Mouse (Mus musculus) neural tube, embryonic 15.5 days (tissue): ENCODE data around the gene Rnf6. TPM values are rescaled to one million over a fixed set of nuclear protein-coding genes. Genes with fewer than 3 reads are reported as not detected.

Experiments
- ATAC-seq: fragments of 200-750 bp; cut with Nextera tagmentation; 2 replicates; pipeline ENCODE4 v1.8.0; 2017; ENCODE audit warnings: mild to moderate bottlenecking, moderate TSS enrichment, moderate library complexity; ENCODE audit not compliant: low FRiP score
- H3K27ac ChIP-seq: fragments of 300-500 bp; sonication (generic); replicated peaks from 2 replicates; pipeline ENCODE4 v1.5.1; 2015; ENCODE audit warnings: mild to moderate bottlenecking, inconsistent platforms
- H3K27me3 ChIP-seq: fragments of 300-500 bp; sonication (generic); replicated peaks from 2 replicates; pipeline ENCODE4 v1.6.1; 2015; ENCODE audit warnings: inconsistent platforms
- H3K36me3 ChIP-seq: fragments of 300-500 bp; sonication (generic); 2 replicates; pipeline ENCODE4 v1.6.1; 2015; ENCODE audit warnings: inconsistent platforms
- H3K4me1 ChIP-seq: fragments of 300-500 bp; sonication (generic); 2 replicates; pipeline ENCODE4 v1.6.1; 2015; ENCODE audit warnings: inconsistent platforms
- H3K4me2 ChIP-seq: fragments of 300-500 bp; sonication (generic); 2 replicates; pipeline ENCODE4 v1.6.1; 2015; ENCODE audit warnings: inconsistent platforms, mild to moderate bottlenecking, moderate library complexity
- H3K4me3 ChIP-seq: fragments of 300-500 bp; sonication (generic); replicated peaks from 2 replicates; pipeline ENCODE4 v1.5.1; 2015; ENCODE audit warnings: mild to moderate bottlenecking, inconsistent platforms
- H3K9ac ChIP-seq: fragments of 300-500 bp; sonication (generic); replicated peaks from 2 replicates; pipeline ENCODE4 v1.6.1; 2015; ENCODE audit warnings: mild to moderate bottlenecking, inconsistent platforms
- H3K9me3 ChIP-seq: fragments of 300-500 bp; sonication (generic); replicated peaks from 2 replicates; pipeline ENCODE4 v1.6.1; 2016; ENCODE audit warnings: inconsistent platforms
- WGBS: fragments of 180-500 bp; shearing (Covaris S2); methylation state at CpG from one replicate; pipeline ENCODE4 v1.1.7; 2015; ENCODE audit warnings: mixed read lengths; 5-methylcytosine and 5-hydroxymethylcytosine counted together
- polyA plus RNA-seq: library from polyadenylated mRNA; unstranded; fragments of >200 nt; fragmentation: Nextera tagmentation; extraction: Ambion mirVana; gene quantifications from 2 replicates; pipeline ENCODE4 v1.2.1, GENCODE M21; 2015

The Rnf6 gene
- polyA plus RNA-seq, result 29.2 and 38.0 TPM in 2 replicates

GRCm38 (mm10) chr5:146220879-146221714 lies at the start of gene Rnf6:
Gene Rnf6, minus strand, starts transcription at chr5:146221555.
- ATAC-seq, result peak; percentile 99
- Histone ChIP-seq H3K4me2 (peak within 1 kb of the TSS; percentile 74), H3K9me3 (no peaks in the 10 kb centered on the region), H3K4me1 (peaks cover 23% of the 10 kb centered on the region), H3K9ac (peak within 1 kb of the TSS; percentile 83), H3K27me3 (no peaks in the 10 kb centered on the region), H3K4me3 (peak within 1 kb of the TSS; percentile 92), H3K36me3 (peaks cover 19% of the 10 kb centered on the region), H3K27ac (peak within 1 kb of the TSS; percentile 99)
- WGBS, result under 1% methylated on average over 65 of the region's 67 CpGs

DNA sequence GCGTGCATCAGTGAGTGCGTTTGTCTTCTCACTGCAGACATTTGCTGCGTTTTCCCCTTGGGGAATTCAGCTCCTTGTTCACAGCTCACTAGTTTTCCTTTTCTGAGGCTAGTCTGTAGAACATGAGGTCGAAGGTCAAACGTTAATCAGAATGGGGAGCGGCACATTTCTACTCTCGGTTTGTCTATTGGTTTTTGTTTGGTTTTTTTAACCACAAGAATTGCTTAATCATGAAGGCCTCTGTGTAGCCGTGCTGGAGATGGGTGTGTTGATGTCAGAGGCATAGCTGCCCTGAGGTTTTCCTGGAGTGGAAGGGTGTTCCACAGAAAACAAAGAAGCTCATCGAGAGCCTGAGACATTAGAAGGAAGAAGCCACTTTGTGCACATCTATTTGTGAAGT lies 49.2 kb upstream of the Rnf6 start:
- H3K36me3 ChIP-seq, result peaks cover 12% of the 10 kb centered on the region; the same call in 1 of the 2 replicates
- H3K4me3 ChIP-seq, result no peak overlapping the region
- H3K4me2 ChIP-seq, result no peak overlapping the region
- WGBS, result 82% methylated on average over 9 of the region's 9 CpGs
- no peak for ATAC-seq
- no peaks in the 10 kb centered on the region for H3K9me3 ChIP-seq
- no peak overlapping the region for H3K27ac ChIP-seq
- H3K4me1 ChIP-seq, result no peaks in the 10 kb centered on the region
- no peaks in the 10 kb centered on the region for H3K27me3 ChIP-seq
- no peak overlapping the region for H3K9ac ChIP-seq

DNA sequence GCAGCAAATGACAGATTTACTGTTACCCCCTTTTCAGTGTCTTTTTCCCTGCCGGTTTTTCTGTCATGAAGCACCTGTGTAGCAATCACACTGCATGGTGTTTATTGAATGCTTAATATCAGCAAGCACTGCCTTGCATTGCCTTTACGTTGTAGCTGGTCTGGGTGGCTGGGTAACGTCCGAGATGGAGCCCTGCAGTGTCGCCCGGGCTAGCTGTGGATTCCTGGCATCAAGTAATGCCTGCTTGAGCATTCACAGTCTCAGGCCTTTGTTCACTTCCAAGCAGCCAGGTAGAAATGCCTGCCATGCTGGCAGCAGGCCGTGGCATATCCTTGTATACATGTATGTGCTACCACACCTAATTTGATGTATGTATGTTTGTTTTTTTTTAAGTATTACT lies 46.4 kb upstream of the Rnf6 start:
- ATAC-seq, result no peak
- Histone ChIP-seq H3K27ac (no peak overlapping the region), H3K9me3 (no peaks in the 10 kb centered on the region), H3K9ac (no peak overlapping the region), H3K4me1 (no peaks in the 10 kb centered on the region), H3K36me3 (peaks cover 9% of the 10 kb centered on the region; the same call in 1 of the 2 replicates), H3K4me3 (no peak overlapping the region), H3K27me3 (no peaks in the 10 kb centered on the region), H3K4me2 (no peak overlapping the region)
- WGBS, result 82% methylated on average over 7 of the region's 7 CpGs

DNA sequence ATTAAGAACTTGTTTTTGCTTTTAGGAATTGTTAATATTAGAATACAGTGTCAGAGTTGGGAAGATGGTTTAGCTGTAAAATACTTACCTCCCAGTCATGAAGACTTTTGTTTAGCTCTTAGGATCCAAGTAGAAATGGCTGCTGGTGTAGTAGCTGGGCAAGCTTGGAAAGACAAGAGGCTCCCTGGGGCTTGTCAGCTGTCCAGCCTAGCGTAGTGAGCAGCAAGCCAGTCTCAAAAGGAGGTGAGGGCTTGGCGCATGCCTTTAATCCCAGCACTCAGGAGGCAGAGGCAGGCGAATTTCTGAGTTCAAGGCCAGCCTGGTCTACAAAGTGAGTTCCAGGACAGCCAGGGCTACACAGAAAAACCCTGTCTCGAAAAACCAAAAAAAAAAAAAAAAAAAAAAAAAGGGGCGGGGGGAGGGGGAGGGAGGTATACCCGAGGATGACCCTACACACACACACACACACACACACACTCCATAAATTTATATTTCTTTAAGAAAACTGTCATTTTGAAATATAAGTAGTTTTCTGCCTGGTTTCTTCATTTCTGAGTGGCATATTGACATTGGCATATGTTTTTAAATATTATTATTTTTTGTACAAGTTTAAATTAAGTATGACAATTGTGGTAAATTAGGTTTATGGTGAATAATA lies 44.7 kb upstream of the Rnf6 start:
- Histone ChIP-seq H3K4me3 (no peak overlapping the region), H3K9me3 (no peaks in the 10 kb centered on the region), H3K4me2 (no peak overlapping the region), H3K27me3 (no peaks in the 10 kb centered on the region), H3K27ac (no peak overlapping the region), H3K9ac (no peak overlapping the region), H3K36me3 (0 out of 2 replicates have a peak, but pooled peaks cover 3% of the 10 kb centered on the region), H3K4me1 (no peaks in the 10 kb centered on the region)
- WGBS, result 79% methylated on average over 4 of the region's 6 CpGs
- ATAC-seq, result no peak

- H3K4me2 ChIP-seq, result no peak overlapping the region
- H3K27me3 ChIP-seq, result no peaks in the 10 kb centered on the region
- no peak overlapping the region for H3K27ac ChIP-seq
- no peaks in the 10 kb centered on the region for H3K9me3 ChIP-seq
- 66% methylated on average over 9 of the region's 9 CpGs for WGBS
- H3K4me3 ChIP-seq, result no peak overlapping the region
- no peaks in the 10 kb centered on the region for H3K4me1 ChIP-seq
- H3K9ac ChIP-seq, result no peak overlapping the region
- H3K36me3 ChIP-seq, result peaks cover 6% of the 10 kb centered on the region; the same call in 1 of the 2 replicates
- no peak for ATAC-seq
Observed at GRCm38 (mm10) chr5:146260003-146260402, 38.6 kb upstream of the Rnf6 start.

DNA sequence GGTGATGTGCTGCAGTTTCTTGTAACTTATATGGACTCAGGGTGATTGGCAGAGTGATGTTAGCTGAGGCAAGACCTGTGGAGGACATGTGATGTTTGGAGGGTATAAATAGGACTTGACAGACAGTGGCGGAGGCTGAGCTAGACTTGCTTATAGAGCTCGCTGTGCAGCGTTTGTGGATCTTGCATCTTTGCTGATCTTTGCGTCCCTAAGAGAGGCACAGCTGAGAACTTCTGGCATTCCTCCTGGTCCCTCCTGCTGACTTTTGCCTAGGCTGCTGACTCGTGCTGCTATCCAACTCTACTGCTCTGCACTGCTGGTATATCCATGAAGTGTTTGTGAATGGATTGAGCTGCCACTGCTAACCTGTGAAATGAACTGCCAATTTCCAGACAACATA lies 32.3 kb upstream of the Rnf6 start:
- ATAC-seq, result no peak
- H3K4me3 ChIP-seq, result no peak overlapping the region

DNA sequence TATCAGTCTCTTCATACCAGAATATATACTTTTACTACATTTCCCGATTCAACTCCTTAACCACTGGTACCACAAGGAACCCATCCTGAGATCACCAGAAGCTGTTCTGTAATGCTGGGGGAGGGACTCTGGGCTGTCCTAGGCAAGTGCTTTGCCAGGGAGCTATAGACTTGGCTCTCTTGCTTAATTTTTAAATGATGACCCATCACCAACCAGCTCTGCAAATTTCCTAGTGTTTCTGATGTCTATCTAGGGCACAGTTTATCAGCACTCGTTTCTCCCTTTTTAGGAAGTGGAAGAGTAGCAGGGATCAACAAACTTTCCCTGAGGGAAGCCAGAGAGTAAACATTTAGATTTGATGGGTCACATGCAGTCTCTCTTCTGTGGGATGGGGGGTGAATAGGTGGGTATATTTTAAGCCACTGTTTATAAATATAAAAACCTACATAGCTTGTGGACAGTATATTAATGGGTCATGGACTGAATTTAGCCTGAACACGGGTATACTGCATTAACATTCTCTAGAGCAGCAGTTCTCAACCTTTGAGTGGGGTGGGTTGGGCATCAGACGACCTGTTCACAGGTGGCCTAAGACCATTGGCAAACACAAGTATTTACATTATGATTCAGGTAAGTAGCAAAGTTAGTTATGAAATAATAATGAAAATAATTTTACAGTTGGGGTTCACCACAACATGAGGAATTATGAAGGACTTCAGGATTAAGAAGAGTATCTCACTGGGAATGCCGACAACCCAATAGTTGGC lies 30.5 kb upstream of the Rnf6 start:
- WGBS, result 85% methylated on average over 5 of the region's 5 CpGs
- Histone ChIP-seq H3K4me3 (no peak overlapping the region), H3K27me3 (no peaks in the 10 kb centered on the region), H3K36me3 (no peaks in the 10 kb centered on the region), H3K9me3 (no peaks in the 10 kb centered on the region), H3K4me2 (no peak overlapping the region), H3K4me1 (peaks cover 5% of the 10 kb centered on the region; the same call in 1 of the 2 replicates), H3K9ac (no peak overlapping the region), H3K27ac (no peak overlapping the region)
- ATAC-seq, result no peak

More for the DNA sequence above, 32.3 kb upstream of the Rnf6 start:
- H3K9me3 ChIP-seq, result no peaks in the 10 kb centered on the region
- WGBS, result 88% methylated on average over 5 of the region's 5 CpGs
- H3K9ac ChIP-seq, result no peak overlapping the region
- H3K4me2 ChIP-seq, result no peak overlapping the region
- no peaks in the 10 kb centered on the region for H3K4me1 ChIP-seq
- H3K36me3 ChIP-seq, result no peaks in the 10 kb centered on the region
- H3K27ac ChIP-seq, result no peak overlapping the region
- H3K27me3 ChIP-seq, result no peaks in the 10 kb centered on the region

DNA sequence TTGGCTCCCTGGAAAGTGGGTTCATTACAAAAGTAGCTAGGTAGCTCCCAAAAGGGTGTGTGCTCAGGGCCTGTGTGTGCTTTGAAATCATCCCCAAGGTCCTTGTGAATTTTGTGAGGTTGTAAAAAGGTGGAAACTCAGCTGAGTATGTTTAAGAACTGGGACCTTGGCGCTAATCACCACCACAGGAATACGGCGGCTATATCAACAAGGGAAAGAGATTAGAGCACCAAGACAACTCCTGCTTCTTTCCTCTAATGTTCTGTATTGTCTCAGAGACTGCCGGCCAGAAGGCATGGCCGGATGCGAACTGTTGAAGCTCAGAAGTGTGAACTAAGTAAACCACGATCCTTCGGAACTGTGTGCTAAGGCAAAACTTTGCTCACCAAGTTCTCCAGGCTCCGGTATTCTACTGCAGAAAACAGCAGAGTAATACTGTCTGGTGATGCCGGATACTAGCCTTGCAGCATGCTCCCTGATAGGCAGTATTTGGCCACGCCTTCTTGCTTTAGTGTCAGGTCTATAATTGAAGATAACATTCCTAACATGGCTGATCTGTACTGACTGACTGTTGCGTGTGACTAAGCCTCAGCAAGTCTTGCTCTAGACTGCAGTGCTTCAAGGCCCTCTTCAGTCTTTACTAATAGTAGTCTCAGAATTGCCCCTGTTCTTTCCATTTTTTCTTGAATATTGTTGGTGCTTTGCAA lies 29.2 kb upstream of the Rnf6 start:
- Histone ChIP-seq H3K4me3 (no peak overlapping the region), H3K27ac (no peak overlapping the region), H3K36me3 (no peaks in the 10 kb centered on the region), H3K27me3 (no peaks in the 10 kb centered on the region), H3K4me2 (no peak overlapping the region), H3K9ac (no peak overlapping the region), H3K4me1 (peaks cover 5% of the 10 kb centered on the region; the same call in 1 of the 2 replicates), H3K9me3 (no peaks in the 10 kb centered on the region)
- no peak for ATAC-seq
- WGBS, result 94% methylated on average over 12 of the region's 12 CpGs

DNA sequence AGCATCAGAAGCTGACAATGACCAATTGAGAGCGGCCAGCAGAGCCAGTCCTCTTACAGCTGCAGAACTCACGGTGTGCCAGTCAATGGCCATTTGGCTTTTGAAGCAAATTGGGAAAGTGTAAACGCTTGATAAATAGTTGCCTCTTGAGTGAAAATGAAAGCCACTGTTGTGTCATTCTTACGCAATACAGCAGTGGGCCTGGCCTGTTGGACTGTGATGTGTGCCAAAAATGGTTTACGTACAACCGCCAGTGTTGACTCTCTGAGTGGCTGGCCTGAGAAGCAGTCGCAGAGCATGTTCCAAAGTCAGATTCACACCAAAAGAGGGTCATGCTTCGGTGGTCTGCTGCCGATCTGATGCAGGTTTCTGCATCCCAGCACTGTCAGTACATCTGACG lies 27.4 kb upstream of the Rnf6 start:
- no peak overlapping the region for H3K4me3 ChIP-seq
- 79% methylated on average over 10 of the region's 10 CpGs for WGBS
- ATAC-seq, result no peak
- no peaks in the 10 kb centered on the region for H3K36me3 ChIP-seq
- no peak overlapping the region for H3K4me2 ChIP-seq
- H3K4me1 ChIP-seq, result peaks cover 5% of the 10 kb centered on the region; the same call in 1 of the 2 replicates
- no peak overlapping the region for H3K9ac ChIP-seq
- no peaks in the 10 kb centered on the region for H3K27me3 ChIP-seq
- no peak overlapping the region for H3K27ac ChIP-seq
- no peaks in the 10 kb centered on the region for H3K9me3 ChIP-seq

- no peak for ATAC-seq
- Histone ChIP-seq H3K27ac (no peak overlapping the region), H3K36me3 (no peaks in the 10 kb centered on the region), H3K9ac (no peak overlapping the region), H3K4me2 (no peak overlapping the region), H3K9me3 (no peaks in the 10 kb centered on the region), H3K4me3 (no peak overlapping the region), H3K4me1 (peaks cover 5% of the 10 kb centered on the region; the same call in 1 of the 2 replicates), H3K27me3 (no peaks in the 10 kb centered on the region)
- 84% methylated on average over 5 of the region's 5 CpGs for WGBS
Observed at GRCm38 (mm10) chr5:146247709-146248108, 26.4 kb upstream of the Rnf6 start.

DNA sequence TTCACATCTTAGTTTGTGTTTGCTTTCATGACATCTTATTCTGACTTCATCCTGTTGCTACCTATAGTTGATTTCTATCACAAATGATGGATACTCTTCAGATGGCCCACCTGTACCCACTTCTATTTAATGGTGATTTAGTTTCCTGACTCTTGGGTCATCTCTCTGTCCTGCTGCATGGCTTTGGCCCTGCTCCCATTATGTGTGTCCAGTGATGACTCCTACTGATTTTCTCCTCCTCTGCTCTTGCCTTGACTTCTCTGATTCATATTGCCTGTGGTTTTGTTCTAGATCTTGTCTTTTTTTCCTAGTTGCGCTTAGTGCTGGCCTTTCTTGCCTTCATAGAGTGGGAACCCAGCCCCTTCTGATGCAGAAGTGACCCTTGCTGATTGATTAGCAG lies 25.0 kb upstream of the Rnf6 start:
- Histone ChIP-seq H3K4me3 (no peak overlapping the region), H3K36me3 (no peaks in the 10 kb centered on the region), H3K9ac (no peak overlapping the region), H3K4me2 (no peak overlapping the region), H3K9me3 (no peaks in the 10 kb centered on the region), H3K27me3 (no peaks in the 10 kb centered on the region), H3K4me1 (peaks cover 5% of the 10 kb centered on the region; the same call in 1 of the 2 replicates), H3K27ac (no peak overlapping the region)
- WGBS, result 97% methylated on average over 1 of the region's 1 CpGs
- no peak for ATAC-seq
